Mouse (Mus musculus) kidney, embryonic 14.5 days (tissue): ENCODE measurements around the gene Gatad2a. TPM values are rescaled to one million over a fixed set of nuclear protein-coding genes. Genes with fewer than 3 reads are reported as not detected.

Experiments
- ATAC-seq: fragments of 200-750 bp; cut with Nextera tagmentation; 2 replicates; pipeline ENCODE4 v1.8.0; 2017; ENCODE audit warnings: moderate number of reproducible peaks, mild to moderate bottlenecking, moderate TSS enrichment, moderate library complexity; ENCODE audit not compliant: low FRiP score, low TSS enrichment
- H3K27ac ChIP-seq: fragments of 300-500 bp; sonication (generic); 2 replicates; pipeline ENCODE4 v1.5.1; 2014; ENCODE audit warnings: low read depth, mild to moderate bottlenecking, low read length, moderate library complexity, mixed read lengths
- H3K27me3 ChIP-seq: fragments of 300-500 bp; sonication (generic); 2 replicates; pipeline ENCODE4 v1.6.1; 2014; ENCODE audit warnings: mild to moderate bottlenecking, low read length; ENCODE audit not compliant: control insufficient read depth, insufficient read depth
- H3K36me3 ChIP-seq: fragments of 300-500 bp; sonication (generic); 2 replicates; pipeline ENCODE4 v1.6.1; 2014; ENCODE audit warnings: low read length, mixed read lengths; ENCODE audit not compliant: control insufficient read depth, insufficient read depth
- H3K4me1 ChIP-seq: fragments of 300-500 bp; sonication (generic); 2 replicates; pipeline ENCODE4 v1.6.1; 2014; ENCODE audit warnings: low read length, mixed read lengths; ENCODE audit not compliant: control insufficient read depth, insufficient read depth
- H3K4me2 ChIP-seq: fragments of 300-500 bp; sonication (generic); replicated peaks from 2 replicates; pipeline ENCODE4 v1.6.1; 2014; ENCODE audit warnings: low read depth, mild to moderate bottlenecking, low read length
- H3K4me3 ChIP-seq: fragments of 300-500 bp; sonication (generic); 2 replicates; pipeline ENCODE4 v1.5.1; 2014; ENCODE audit warnings: mild to moderate bottlenecking, low read length
- H3K9ac ChIP-seq: fragments of 300-500 bp; sonication (generic); 2 replicates; pipeline ENCODE4 v1.6.1; 2014; ENCODE audit warnings: low read depth, mild to moderate bottlenecking, low read length, moderate library complexity
- H3K9me3 ChIP-seq: fragments of 300-500 bp; sonication (generic); 2 replicates; pipeline ENCODE4 v1.6.1; 2016; ENCODE audit warnings: low read length; ENCODE audit not compliant: control insufficient read depth
- WGBS: fragments of 180-500 bp; shearing (Covaris S2); extraction: QIAGEN DNeasy Blood & Tissue Kit; methylation state at CpG from one replicate; pipeline ENCODE4 v1.1.7; 2014; 5-methylcytosine and 5-hydroxymethylcytosine counted together
- polyA plus RNA-seq: library from polyadenylated mRNA; unstranded; fragments of >200 nt; fragmentation: Nextera tagmentation; extraction: Ambion mirVana; gene quantifications from 2 replicates; pipeline ENCODE4 v1.2.1, GENCODE M21; 2014

The Gatad2a gene
- polyA plus RNA-seq, 1 experiment from 2014 or later = 59.0 TPM

DNA sequence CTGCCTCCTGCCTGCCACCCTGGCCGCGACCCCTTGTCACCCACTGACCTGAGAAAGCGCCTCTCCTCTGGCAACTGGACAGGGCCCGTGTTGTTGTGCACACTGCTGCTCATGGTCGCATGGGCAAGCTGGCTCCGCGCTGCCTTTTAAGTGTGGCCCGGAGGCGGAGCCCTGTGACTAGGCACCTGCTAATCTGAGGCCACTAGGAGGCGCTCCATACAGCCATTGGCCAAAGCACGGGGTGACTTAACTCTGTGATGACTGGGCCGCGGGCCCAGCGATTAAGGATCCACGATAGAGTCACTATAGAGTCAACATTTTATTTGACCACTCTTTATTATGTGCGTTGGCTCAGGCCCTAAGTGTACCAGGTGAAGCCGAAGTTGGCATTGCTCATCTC lies 102.3 kb downstream of the Gatad2a start:
- no peak overlapping the region for H3K4me3 ChIP-seq
- H3K27ac ChIP-seq = no peak overlapping the region
- H3K4me1 ChIP-seq = peaks cover 6% of the 10 kb centered on the region; the same call in 1 of the 2 replicates
- H3K27me3 ChIP-seq = peaks cover 21% of the 10 kb centered on the region
- H3K9ac ChIP-seq = no peak overlapping the region
- H3K36me3 ChIP-seq = peaks cover 19% of the 10 kb centered on the region; the same call in 1 of the 2 replicates
- H3K9me3 ChIP-seq = no peaks in the 10 kb centered on the region
- no peak overlapping the region for H3K4me2 ChIP-seq
- 43% methylated on average over 17 of the region's 17 CpGs for WGBS
- ATAC-seq = no peak

DNA sequence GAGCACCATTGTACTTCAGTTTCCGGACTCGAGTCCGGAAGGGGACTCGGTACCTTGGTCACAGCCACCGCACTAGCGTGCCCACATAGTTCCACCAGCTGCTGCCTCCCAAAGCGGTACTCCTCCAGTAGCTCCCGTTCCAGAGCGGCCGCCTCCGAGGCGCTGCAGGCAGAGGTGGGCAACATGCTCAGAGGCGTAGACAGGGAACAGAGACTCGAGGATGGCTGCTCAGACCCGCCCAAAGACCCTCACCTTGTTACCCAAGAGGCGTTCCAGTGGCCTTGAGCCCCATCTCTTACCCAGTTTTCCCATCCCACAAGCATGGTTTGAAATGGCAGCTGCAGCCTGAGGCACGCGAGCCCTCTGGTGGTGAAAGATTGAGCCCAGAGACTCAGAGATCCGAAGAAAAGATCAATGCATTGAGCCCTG lies 105.4 kb downstream of the Gatad2a start:
- Histone ChIP-seq H3K9me3 (no peaks in the 10 kb centered on the region), H3K4me3 (no peak overlapping the region), H3K4me2 (no peak overlapping the region), H3K27ac (no peak overlapping the region), H3K36me3 (peaks cover 13% of the 10 kb centered on the region; the same call in 1 of the 2 replicates), H3K4me1 (peaks cover 22% of the 10 kb centered on the region), H3K27me3 (peaks cover 51% of the 10 kb centered on the region), H3K9ac (no peak overlapping the region)
- ATAC-seq = no peak
- 39% methylated on average over 19 of the region's 19 CpGs for WGBS

DNA sequence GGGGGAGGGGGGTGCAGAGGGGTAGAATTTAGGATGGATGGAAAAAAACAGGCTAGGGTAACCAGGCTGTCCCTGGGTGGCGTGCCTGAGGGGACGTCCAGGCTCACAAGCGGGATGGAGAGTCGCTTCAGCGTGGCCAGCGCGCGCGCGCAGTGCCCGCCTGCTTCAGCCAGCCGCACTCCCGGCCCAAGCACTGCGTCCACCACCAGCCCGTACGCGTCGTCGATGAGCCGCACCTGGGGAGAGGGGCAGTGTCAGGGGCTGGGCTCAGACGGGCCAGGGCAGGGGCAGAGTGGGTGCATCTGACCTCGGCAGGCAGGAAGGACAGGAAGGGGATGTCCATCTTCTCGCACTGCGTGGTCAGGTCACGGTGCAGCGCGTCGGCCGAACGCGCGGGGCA lies 107.3 kb downstream of the Gatad2a start:
- no peak overlapping the region for H3K9ac ChIP-seq
- WGBS = 3% methylated on average over 32 of the region's 32 CpGs
- H3K36me3 ChIP-seq = peaks cover 5% of the 10 kb centered on the region; the same call in 1 of the 2 replicates
- no peaks in the 10 kb centered on the region for H3K9me3 ChIP-seq
- H3K27me3 ChIP-seq = peaks cover 70% of the 10 kb centered on the region
- peaks cover 22% of the 10 kb centered on the region for H3K4me1 ChIP-seq
- H3K27ac ChIP-seq = no peak overlapping the region
- 0 out of 2 replicates have a peak, but pooled peaks have one; percentile 17 for ATAC-seq
- H3K4me3 ChIP-seq = peak overlapping the region; percentile 31
- peak overlapping the region; percentile 38 for H3K4me2 ChIP-seq

DNA sequence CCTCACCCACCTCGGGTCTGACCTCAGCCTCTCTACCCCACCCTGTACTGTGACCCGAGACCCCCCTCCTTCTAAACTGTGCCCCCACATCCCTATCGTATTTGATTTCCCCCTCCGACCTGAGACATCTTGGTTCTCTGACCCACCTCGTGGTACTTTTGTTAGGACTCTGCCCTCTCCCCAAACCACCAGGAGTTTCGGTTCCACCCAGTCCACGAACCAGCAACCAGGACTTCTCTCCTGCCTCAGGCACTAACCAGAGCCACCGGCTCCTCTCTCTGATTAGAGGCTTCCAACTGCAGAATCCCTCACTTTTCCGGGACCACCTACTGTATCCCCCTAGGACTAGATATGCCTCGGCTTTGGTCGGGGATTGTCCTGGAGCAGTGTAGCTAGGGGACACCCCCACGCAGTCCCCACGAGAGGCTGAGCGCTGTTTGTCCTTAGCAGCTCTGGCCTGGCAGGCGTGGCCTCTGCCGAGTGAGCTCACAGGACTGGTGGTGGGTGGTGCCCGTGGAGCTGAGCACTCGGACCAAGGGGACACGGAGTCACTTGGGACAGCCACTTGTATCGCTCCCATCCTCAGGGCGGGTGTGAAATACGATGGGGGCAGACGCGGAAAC lies 107.8 kb downstream of the Gatad2a start:
- Histone ChIP-seq H3K9me3 (no peaks in the 10 kb centered on the region), H3K4me1 (peaks cover 22% of the 10 kb centered on the region), H3K27me3 (peaks cover 75% of the 10 kb centered on the region), H3K4me3 (peak overlapping the region; percentile 31), H3K4me2 (peak overlapping the region; percentile 38), H3K9ac (no peak overlapping the region), H3K27ac (no peak overlapping the region), H3K36me3 (no peaks in the 10 kb centered on the region; the same call in 1 of the 2 replicates)
- peak; percentile 17 for ATAC-seq
- WGBS = 7% methylated on average over 24 of the region's 24 CpGs

DNA sequence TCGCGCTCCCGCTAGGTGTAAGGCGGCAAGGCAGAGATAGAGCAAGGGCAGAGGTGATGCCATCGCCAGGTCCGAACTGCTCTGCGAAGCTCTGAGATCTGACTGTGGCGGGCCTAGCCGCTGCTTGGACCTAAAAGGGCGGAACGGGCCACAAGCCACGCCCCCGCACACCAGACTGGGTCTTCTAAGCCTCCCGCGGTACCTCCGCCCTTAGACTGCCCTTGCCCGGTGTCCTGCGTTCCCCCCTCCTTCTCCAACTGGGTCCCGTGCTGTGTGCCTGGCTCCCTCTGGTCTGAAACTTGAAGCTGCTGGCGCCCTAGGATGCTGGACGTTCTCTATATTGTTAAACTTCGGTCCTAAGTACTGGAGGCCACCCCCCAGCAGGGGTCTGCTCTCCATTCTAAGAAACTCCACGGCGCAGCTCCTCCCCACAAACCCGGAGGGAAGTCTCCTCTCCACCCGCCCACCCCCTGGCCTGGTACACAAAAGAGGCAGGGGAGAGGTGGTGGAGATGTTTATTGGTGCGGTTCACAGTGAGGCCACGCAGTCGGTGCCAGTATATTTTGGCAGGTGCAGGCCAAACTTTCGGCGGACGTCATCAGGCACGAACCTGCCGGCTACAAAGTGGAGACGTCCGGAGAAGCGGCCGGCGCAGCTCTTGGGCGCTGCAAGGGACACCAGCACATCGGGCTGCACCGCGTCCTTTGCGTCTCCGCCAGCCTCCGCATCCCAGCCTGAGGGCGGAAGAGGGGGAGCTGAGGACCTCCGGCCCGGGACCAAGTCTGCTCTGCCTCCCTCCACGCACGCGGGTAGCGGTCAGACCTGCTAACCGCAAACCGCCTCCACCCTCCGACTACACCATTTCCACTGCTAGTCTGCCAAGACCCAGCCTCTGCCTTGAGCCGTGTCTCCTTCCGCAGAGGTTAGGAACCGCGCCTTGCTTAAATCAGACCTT lies 108.6 kb downstream of the Gatad2a start, which contains the start of gene Cilp2:
Gene Cilp2 (minus strand): TSS at position 399 of the 955 bp plus-strand sequence.
- Histone ChIP-seq H3K4me2 (peak within 1 kb of the TSS; percentile 38), H3K9ac (no peak within 1 kb of the TSS), H3K27ac (no peak within 1 kb of the TSS), H3K36me3 (no peaks in the 10 kb centered on the region; the same call in 1 of the 2 replicates), H3K4me3 (peak within 1 kb of the TSS; percentile 31), H3K9me3 (no peaks in the 10 kb centered on the region), H3K27me3 (peaks cover 83% of the 10 kb centered on the region), H3K4me1 (peaks cover 22% of the 10 kb centered on the region)
- under 1% methylated on average over 58 of the region's 60 CpGs for WGBS
- peak; percentile 16 for ATAC-seq

DNA sequence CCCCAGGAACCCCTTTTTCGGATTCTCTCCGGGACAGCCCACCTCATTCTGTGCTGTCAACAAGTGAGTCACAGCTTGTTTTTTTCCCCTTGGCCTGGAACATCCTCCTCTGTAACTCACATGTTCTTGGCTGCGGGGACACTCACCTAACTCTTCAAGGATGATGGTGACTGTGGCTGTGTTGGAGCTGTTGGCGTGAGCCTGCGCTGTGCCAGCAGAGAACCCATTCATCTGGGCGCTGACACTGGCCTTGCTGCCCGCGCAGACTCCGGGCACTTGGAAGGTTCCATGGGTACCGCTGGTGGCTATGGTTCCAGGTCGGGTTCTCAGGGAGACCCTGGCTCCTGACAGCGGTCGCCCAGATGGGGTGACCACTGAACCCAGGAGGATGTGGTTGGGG lies 112.0 kb downstream of the Gatad2a start:
- Histone ChIP-seq H3K4me3 (no peak overlapping the region), H3K36me3 (no peaks in the 10 kb centered on the region), H3K4me2 (no peak overlapping the region), H3K9me3 (no peaks in the 10 kb centered on the region), H3K27me3 (peaks cover 99% of the 10 kb centered on the region), H3K27ac (no peak overlapping the region), H3K4me1 (peaks cover 22% of the 10 kb centered on the region), H3K9ac (no peak overlapping the region)
- ATAC-seq = no peak
- WGBS = 60% methylated on average over 13 of the region's 13 CpGs

DNA sequence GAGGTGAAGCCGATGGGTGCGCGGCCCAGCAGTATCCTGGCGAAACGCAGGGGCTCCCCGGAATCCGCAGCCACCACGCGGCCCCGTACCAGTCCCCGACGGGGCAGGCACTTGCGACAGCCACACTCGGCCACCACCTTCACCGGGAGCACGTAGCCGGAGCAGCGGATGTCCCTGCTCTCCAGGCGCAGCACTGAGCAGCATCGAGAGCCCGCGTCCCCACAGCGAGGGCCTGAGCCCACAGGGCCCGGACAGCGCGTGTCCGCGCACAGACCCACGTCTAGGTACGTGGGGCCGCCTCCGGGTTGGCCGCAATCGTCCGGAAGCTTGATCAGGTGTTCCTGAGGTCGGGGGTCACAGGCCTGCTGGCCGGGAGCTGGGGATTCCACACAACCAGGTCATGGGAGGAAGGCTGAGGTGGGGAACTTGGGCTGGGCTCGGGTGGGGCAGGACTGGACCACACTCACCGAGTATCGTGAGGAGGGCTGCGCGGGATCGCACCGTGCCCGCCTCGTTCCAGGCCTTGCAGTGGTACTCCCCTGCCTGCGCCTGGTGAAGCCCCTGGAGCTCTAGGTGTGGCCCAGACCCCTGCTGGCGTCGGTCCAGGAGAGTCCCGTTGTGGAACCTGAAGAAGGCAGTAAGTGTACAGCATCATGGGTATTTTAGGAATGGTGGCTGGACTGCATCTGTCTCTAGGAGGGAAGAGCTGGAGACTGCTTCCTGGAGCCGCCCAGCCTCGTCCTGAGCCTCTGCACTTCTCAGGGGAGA lies 113.2 kb downstream of the Gatad2a start:
- H3K4me3 ChIP-seq = peak overlapping the region; percentile 39
- 12% methylated on average over 52 of the region's 52 CpGs for WGBS

DNA sequence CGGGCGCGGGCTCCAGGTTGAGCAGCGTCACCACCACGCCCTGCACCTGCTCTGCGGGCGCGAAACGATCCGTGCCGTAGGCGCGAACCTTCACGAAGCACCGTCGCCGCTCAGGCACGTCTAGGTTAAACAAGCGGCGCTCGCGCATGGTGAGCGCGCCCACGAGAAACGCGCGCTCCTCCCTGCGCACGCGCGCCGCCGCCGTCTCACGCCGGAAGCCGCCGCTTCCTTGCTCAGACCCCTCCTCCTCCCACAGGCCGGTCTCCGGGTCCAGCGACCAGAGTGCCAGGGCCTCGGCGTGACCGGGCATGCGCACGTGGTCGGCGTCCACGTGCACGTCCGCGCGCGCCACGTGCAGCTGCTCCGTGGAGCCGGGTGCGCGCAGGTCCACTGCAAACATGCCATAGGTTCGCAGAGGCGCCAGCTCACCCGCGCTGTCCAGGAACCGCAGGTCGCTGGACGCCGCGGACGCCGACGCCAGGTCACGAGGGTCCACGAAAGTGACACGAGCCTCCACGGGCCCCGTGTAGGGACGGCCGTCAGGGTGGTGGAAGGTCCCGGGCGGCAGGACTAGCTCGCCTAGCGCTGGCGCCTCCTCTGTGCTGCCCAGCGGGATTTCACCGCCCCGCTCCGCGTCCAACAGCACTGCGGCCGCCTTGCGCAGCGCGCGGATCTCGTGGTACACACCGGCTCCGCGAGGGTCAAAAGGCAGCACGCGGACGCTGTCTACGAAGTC lies 114.0 kb downstream of the Gatad2a start:
- H3K36me3 ChIP-seq = no peaks in the 10 kb centered on the region
- peaks cover 89% of the 10 kb centered on the region for H3K27me3 ChIP-seq
- H3K9me3 ChIP-seq = no peaks in the 10 kb centered on the region
- peak overlapping the region; percentile 50 for H3K4me2 ChIP-seq
- peak; percentile 37; the same call in 1 of the 2 replicates for ATAC-seq
- no peak overlapping the region for H3K27ac ChIP-seq
- H3K9ac ChIP-seq = peak overlapping the region; percentile 28; the same call in 1 of the 2 replicates
- H3K4me3 ChIP-seq = peak overlapping the region; percentile 39
- H3K4me1 ChIP-seq = 0 out of 2 replicates have a peak, but pooled peaks cover 5% of the 10 kb centered on the region
- whole genome bisulfite sequencing = 8% methylated on average over 103 of the region's 103 CpGs

More for the DNA sequence above, 113.2 kb downstream of the Gatad2a start:
- Histone ChIP-seq H3K27me3 (peaks cover 91% of the 10 kb centered on the region), H3K9ac (no peak overlapping the region), H3K4me1 (peaks cover 12% of the 10 kb centered on the region), H3K36me3 (no peaks in the 10 kb centered on the region), H3K4me2 (peak overlapping the region; percentile 50), H3K27ac (no peak overlapping the region), H3K9me3 (no peaks in the 10 kb centered on the region)
- ATAC-seq = no peak
